In genomic region chr6:97950033-97950881, GRCm38 (mm10) we compare ENCODE assay signal across 22 mouse cellular contexts.
DNase-seq lines count a peak whose midpoint lies in the region; ATAC-seq and TF ChIP-seq lines count a peak whose summit lies in the region.
"Had no signal": no experiment of that assay in that cellular context is flagged by ENCODE, and none has a peak within 500 bp of the region (broad histone marks: within the 10 kb centered on the region; RNA-seq: fewer than 3 reads in every experiment).

No protein-coding gene starts in this region.

- no peak overlapping the region for H3K4me2 ChIP-seq in hindbrain, embryonic 16.5 days (ENCODE audit: low read length)
- no peak overlapping the region for H3K4me2 ChIP-seq in hindbrain, embryonic 14.5 days (replicated peaks)
- no peak overlapping the region for H3K4me2 ChIP-seq in forebrain, embryonic 15.5 days (replicated peaks)
- H3K4me2 ChIP-seq in limb, embryonic 14.5 days (replicated peaks; ENCODE audit: low read depth, low read length, severe bottlenecking) = no peak overlapping the region
- H3K4me2 ChIP-seq: embryonic facial prominence, embryonic 13.5 days; heart, embryonic 15.5 days; hindbrain, embryonic 15.5 days; kidney, embryonic 15.5 days; neural tube, embryonic 12.5 days had no signal

- DNase-seq in hindbrain, embryonic 14.5 days (ENCODE audit: low spot score) = no peak
- DNase-seq in brain, embryonic 14.5 days (ENCODE audit: low read depth) = peak; percentile 91
- DNase-seq in limb, embryonic 14.5 days (ENCODE audit: low spot score) = peak; percentile 13
- DNase-seq in layer of hippocampus, postnatal 25 days (ENCODE audit: extremely low spot score in 1 of 2, low spot score in 1 of 2) = no peak
- DNase-seq in cerebellum, adult 18-20 months = no peak
- DNase-seq: adrenal gland, adult 2 months; cerebellum, adult 2 months; cerebellum, postnatal 25 days; gastrocnemius, postnatal 25 days; heart, adult 18-20 months; heart, postnatal 36 days; kidney, postnatal 36 days; lung, postnatal 4 days; thymus, postnatal 14 days had no signal

- WGBS in hindbrain, embryonic 16.5 days = 43% methylated on average over 13 of the region's 13 CpGs
- 45% methylated on average over 13 of the region's 13 CpGs for WGBS in hindbrain, embryonic 14.5 days
- WGBS in forebrain, embryonic 15.5 days = 12% methylated on average over 13 of the region's 13 CpGs
- whole genome bisulfite sequencing in limb, embryonic 14.5 days = 30% methylated on average over 13 of the region's 13 CpGs

- no peak for TF ChIP-seq CTCF in brain, embryonic 14.5 days (IDR thresholded peaks at IDR 0.05; ENCODE audit: borderline replicate concordance, extremely low read depth, insufficient read depth, insufficient read length)

- H3K36me3 ChIP-seq in hindbrain, embryonic 16.5 days (ENCODE audit: control insufficient read depth, insufficient read depth, low read length) = no peaks in the 10 kb centered on the region
- no peaks in the 10 kb centered on the region for H3K36me3 ChIP-seq in hindbrain, embryonic 14.5 days (replicated peaks; ENCODE audit: control insufficient read depth, insufficient read depth)
- H3K36me3 ChIP-seq in forebrain, embryonic 15.5 days = no peaks in the 10 kb centered on the region
- no peaks in the 10 kb centered on the region for H3K36me3 ChIP-seq in limb, embryonic 14.5 days (ENCODE audit: control insufficient read depth, insufficient read depth, low read length)
- H3K36me3 ChIP-seq: embryonic facial prominence, embryonic 13.5 days; hindbrain, embryonic 15.5 days; kidney, embryonic 15.5 days; neural tube, embryonic 12.5 days had no signal

- H3K27me3 ChIP-seq in hindbrain, embryonic 16.5 days (replicated peaks; ENCODE audit: control insufficient read depth, insufficient read depth, low read length) = no peaks in the 10 kb centered on the region
- no peaks in the 10 kb centered on the region for H3K27me3 ChIP-seq in hindbrain, embryonic 14.5 days (ENCODE audit: control insufficient read depth, insufficient read depth, low read length)
- no peaks in the 10 kb centered on the region for H3K27me3 ChIP-seq in forebrain, embryonic 15.5 days
- H3K27me3 ChIP-seq in limb, embryonic 14.5 days (ENCODE audit: control insufficient read depth, insufficient read depth, low read length) = no peaks in the 10 kb centered on the region
- H3K27me3 ChIP-seq: embryonic facial prominence, embryonic 13.5 days; heart, embryonic 15.5 days; hindbrain, embryonic 15.5 days; kidney, embryonic 15.5 days; neural tube, embryonic 12.5 days had no signal

- no peaks in the 10 kb centered on the region for H3K4me1 ChIP-seq in hindbrain, embryonic 16.5 days (ENCODE audit: control insufficient read depth, insufficient read depth, low read depth, low read length)
- peaks cover 5% of the 10 kb centered on the region; the same call in 1 of the 2 replicates for H3K4me1 ChIP-seq in hindbrain, embryonic 14.5 days (replicated peaks; ENCODE audit: control insufficient read depth, insufficient read depth, low read length)
- H3K4me1 ChIP-seq in forebrain, embryonic 15.5 days = peaks cover 15% of the 10 kb centered on the region; the same call in 1 of the 2 replicates
- H3K4me1 ChIP-seq in limb, embryonic 14.5 days (ENCODE audit: control insufficient read depth, insufficient read depth, low read length) = 0 out of 2 replicates have a peak, but pooled peaks cover 4% of the 10 kb centered on the region
- H3K4me1 ChIP-seq: kidney, embryonic 15.5 days; neural tube, embryonic 12.5 days had no signal

- H3K9me3 ChIP-seq in hindbrain, embryonic 16.5 days (ENCODE audit: control insufficient read depth, low read length) = no peaks in the 10 kb centered on the region
- no peaks in the 10 kb centered on the region for H3K9me3 ChIP-seq in hindbrain, embryonic 14.5 days (ENCODE audit: control insufficient read depth, low read length)
- no peaks in the 10 kb centered on the region for H3K9me3 ChIP-seq in forebrain, embryonic 15.5 days
- H3K9me3 ChIP-seq in limb, embryonic 14.5 days (ENCODE audit: control insufficient read depth, low read length) = no peaks in the 10 kb centered on the region
- H3K9me3 ChIP-seq: embryonic facial prominence, embryonic 13.5 days; heart, embryonic 15.5 days; hindbrain, embryonic 15.5 days; kidney, embryonic 15.5 days; neural tube, embryonic 12.5 days had no signal

- H3K27ac ChIP-seq in hindbrain, embryonic 16.5 days (ENCODE audit: low read depth, low read length) = no peak overlapping the region
- no peak overlapping the region for H3K27ac ChIP-seq in hindbrain, embryonic 14.5 days
- no peak overlapping the region for H3K27ac ChIP-seq in forebrain, embryonic 15.5 days (replicated peaks)
- H3K27ac ChIP-seq in limb, embryonic 14.5 days (replicated peaks; ENCODE audit: low read depth, low read length) = no peak overlapping the region
- H3K27ac ChIP-seq: embryonic facial prominence, embryonic 13.5 days; heart, embryonic 15.5 days; hindbrain, embryonic 15.5 days; kidney, embryonic 15.5 days; neural tube, embryonic 12.5 days had no signal

- no peak overlapping the region for H3K9ac ChIP-seq in hindbrain, embryonic 16.5 days (ENCODE audit: low read depth, low read length)
- no peak overlapping the region for H3K9ac ChIP-seq in hindbrain, embryonic 14.5 days
- H3K9ac ChIP-seq in forebrain, embryonic 15.5 days (replicated peaks) = no peak overlapping the region
- no peak overlapping the region for H3K9ac ChIP-seq in limb, embryonic 14.5 days (ENCODE audit: low read depth, low read length, severe bottlenecking)
- H3K9ac ChIP-seq: embryonic facial prominence, embryonic 13.5 days; heart, embryonic 15.5 days; hindbrain, embryonic 15.5 days; kidney, embryonic 15.5 days; neural tube, embryonic 12.5 days had no signal

- TF ChIP-seq POLR2A in brain, embryonic 14.5 days (IDR thresholded peaks at IDR 0.05; ENCODE audit: borderline replicate concordance, extremely low read depth, insufficient read depth, insufficient read length, poor library complexity, severe bottlenecking) = no peak
- TF ChIP-seq POLR2A in limb, embryonic 14.5 days (IDR thresholded peaks at IDR 0.05; ENCODE audit: borderline replicate concordance, extremely low read depth, insufficient read depth, insufficient read length) = no peak

- H3K4me3 ChIP-seq in hindbrain, embryonic 16.5 days (ENCODE audit: low read length) = no peak overlapping the region
- H3K4me3 ChIP-seq in hindbrain, embryonic 14.5 days (replicated peaks; ENCODE audit: low read length) = no peak overlapping the region
- no peak overlapping the region for H3K4me3 ChIP-seq in forebrain, embryonic 15.5 days
- no peak overlapping the region for H3K4me3 ChIP-seq in limb, embryonic 14.5 days (replicated peaks; ENCODE audit: low read length)
- H3K4me3 ChIP-seq: embryonic facial prominence, embryonic 13.5 days; heart, embryonic 15.5 days; hindbrain, embryonic 15.5 days; kidney, embryonic 15.5 days; neural tube, embryonic 12.5 days had no signal

- peak; percentile 17; the same call in 1 of the 2 replicates for ATAC-seq in hindbrain, embryonic 16.5 days
- ATAC-seq in hindbrain, embryonic 14.5 days (ENCODE audit: low FRiP score) = no peak
- ATAC-seq in forebrain, embryonic 15.5 days (replicated peaks) = peak; percentile 57; the same call in 1 of the 2 replicates
- ATAC-seq in limb, embryonic 14.5 days (ENCODE audit: low FRiP score, low read depth) = no peak
- ATAC-seq: intestine, postnatal 0 days had no signal

Comparison
In these comparisons a context has a peak if more than half of its experiments do, and no peak if none do; other contexts are left out.
1. ATAC-seq: peak in hindbrain, embryonic 16.5 days (single experiment) and forebrain, embryonic 15.5 days (single experiment); none in hindbrain, embryonic 14.5 days (single experiment) and limb, embryonic 14.5 days (single experiment).
2. DNase-seq: peak in brain, embryonic 14.5 days (single experiment) and limb, embryonic 14.5 days (single experiment); none in hindbrain, embryonic 14.5 days (single experiment), layer of hippocampus, postnatal 25 days (0 of 2) and cerebellum, adult 18-20 months (0 of 2).